Mouse (Mus musculus) spleen, adult 2 months (tissue): ENCODE measurements around the gene Ahdc1. TPM values are rescaled to one million over a fixed set of nuclear protein-coding genes. Genes with fewer than 3 reads are reported as not detected.

Source experiments
- DNase-seq, 2 experiments: peaks; one replicate each; pipeline versions ENCODE4 v3.0.0 to v3.0.0-alpha.2; 2012 to 2021; ENCODE audit warnings: low spot score in 2 of 2, low read depth in 1 of 2
- H3K27ac ChIP-seq: fragments of 200-500 bp; 2 replicates; pipeline ENCODE4 v1.5.1; 2012; ENCODE audit warnings: low read length, inconsistent platforms; ENCODE audit not compliant: insufficient read depth
- H3K27me3 ChIP-seq: fragments of 200-500 bp; 2 replicates; pipeline ENCODE4 v1.6.1; 2012; ENCODE audit warnings: mild to moderate bottlenecking, moderate library complexity, low read length, inconsistent platforms; ENCODE audit not compliant: control insufficient read depth, insufficient read depth
- H3K36me3 ChIP-seq: fragments of 200-500 bp; 2 replicates; pipeline ENCODE4 v1.6.1; 2012; ENCODE audit warnings: mild to moderate bottlenecking, low read length, inconsistent platforms; ENCODE audit not compliant: control insufficient read depth, insufficient read depth
- H3K4me1 ChIP-seq: fragments of 200-500 bp; 2 replicates; pipeline ENCODE4 v1.6.1; 2011; ENCODE audit warnings: inconsistent platforms; ENCODE audit not compliant: control insufficient read depth, insufficient read depth, insufficient read length
- H3K4me3 ChIP-seq: fragments of 200-500 bp; 2 replicates; pipeline ENCODE4 v1.5.1; 2011; ENCODE audit warnings: mild to moderate bottlenecking, inconsistent platforms; ENCODE audit not compliant: insufficient read depth, insufficient read length; ENCODE audit errors: extremely low read depth
- CTCF ChIP-seq: fragments of 200-500 bp; IDR thresholded peaks from 2 replicates; pipeline ENCODE4 v1.5.1; 2011; ENCODE audit warnings: mild to moderate bottlenecking, inconsistent platforms; ENCODE audit not compliant: insufficient read depth, insufficient read length, insufficient replicate concordance; ENCODE audit errors: extremely low read depth
- POLR2A ChIP-seq: fragments of 200-500 bp; IDR thresholded peaks from 2 replicates; pipeline ENCODE4 v1.6.1; 2011; ENCODE audit warnings: low read depth, low read length, inconsistent platforms
- WGBS: fragments of 180-500 bp; shearing (Covaris S2); methylation state at CpG from one replicate; pipeline ENCODE4 v1.1.7; 2018; 5-methylcytosine and 5-hydroxymethylcytosine counted together
- polyA plus RNA-seq: library from polyadenylated mRNA; depleted of rRNA; stranded (reverse); fragments of >200 nt; gene quantifications from 2 replicates; pipeline ENCODE4 v1.2.3, GENCODE M21; 2012; rRNA removed

The Ahdc1 gene
- polyA plus RNA-seq: 24.3 and 25.1 TPM in 2 replicates

GRCm38 (mm10) chr4:133011028-133011820 lies at the start of gene Ahdc1:
Gene Ahdc1 (plus strand): TSS chr4:133011260.
- peak; percentile 74 to 92 for DNase-seq
- H3K27me3 ChIP-seq: no peaks in the 10 kb centered on the region
- WGBS: under 1% methylated on average over 61 of the region's 66 CpGs
- peaks cover 15% of the 10 kb centered on the region for H3K4me1 ChIP-seq
- H3K36me3 ChIP-seq: no peaks in the 10 kb centered on the region
- peak within 1 kb of the TSS; percentile 91 for H3K27ac ChIP-seq
- TF ChIP-seq CTCF: no peak
- TF ChIP-seq POLR2A: peak; percentile 61
- peak within 1 kb of the TSS; percentile 81 for H3K4me3 ChIP-seq

- WGBS: 84% methylated on average over 5 of the region's 5 CpGs
- TF ChIP-seq CTCF (no peak), POLR2A (no peak)
- no peaks in the 10 kb centered on the region for H3K27me3 ChIP-seq
- H3K4me3 ChIP-seq: no peak overlapping the region
- no peaks in the 10 kb centered on the region for H3K36me3 ChIP-seq
- H3K4me1 ChIP-seq: peaks cover 32% of the 10 kb centered on the region
- DNase-seq: no peak
- peak overlapping the region; percentile 75 for H3K27ac ChIP-seq
Observed at GRCm38 (mm10) chr4:132961866-132962265, 49.2 kb upstream of the Ahdc1 start.

- H3K4me3 ChIP-seq: no peak overlapping the region
- no peak overlapping the region for H3K27ac ChIP-seq
- no peaks in the 10 kb centered on the region for H3K27me3 ChIP-seq
- peaks cover 32% of the 10 kb centered on the region for H3K4me1 ChIP-seq
- TF ChIP-seq CTCF (no peak), POLR2A (no peak)
- no peaks in the 10 kb centered on the region for H3K36me3 ChIP-seq
- DNase-seq: no peak
- 38% methylated on average over 4 of the region's 4 CpGs for WGBS
Observed at GRCm38 (mm10) chr4:132962628-132963027, 48.4 kb upstream of the Ahdc1 start.

GRCm38 (mm10) chr4:132963436-132963835 lies 47.6 kb upstream of the Ahdc1 start:
- 68% methylated on average over 2 of the region's 2 CpGs for WGBS
- Histone ChIP-seq H3K36me3 (no peaks in the 10 kb centered on the region), H3K27ac (peak overlapping the region; percentile 36; the same call in 1 of the 2 replicates), H3K27me3 (no peaks in the 10 kb centered on the region), H3K4me3 (no peak overlapping the region), H3K4me1 (peaks cover 32% of the 10 kb centered on the region)
- no peak for DNase-seq
- TF ChIP-seq POLR2A: no peak

GRCm38 (mm10) chr4:132964064-132964463 lies 47.0 kb upstream of the Ahdc1 start:
- Histone ChIP-seq H3K27ac (no peak overlapping the region), H3K4me1 (peaks cover 29% of the 10 kb centered on the region), H3K36me3 (no peaks in the 10 kb centered on the region), H3K4me3 (no peak overlapping the region), H3K27me3 (no peaks in the 10 kb centered on the region)
- DNase-seq: no peak
- WGBS: 81% methylated on average over 3 of the region's 3 CpGs
- TF ChIP-seq CTCF (no peak), POLR2A (no peak)

- 85% methylated on average over 5 of the region's 5 CpGs for WGBS
- Histone ChIP-seq H3K36me3 (no peaks in the 10 kb centered on the region), H3K4me3 (no peak overlapping the region), H3K4me1 (peaks cover 25% of the 10 kb centered on the region), H3K27me3 (no peaks in the 10 kb centered on the region), H3K27ac (no peak overlapping the region)
- DNase-seq: no peak
- TF ChIP-seq POLR2A (no peak), CTCF (no peak)
Observed at GRCm38 (mm10) chr4:132964473-132964872, 46.6 kb upstream of the Ahdc1 start.

- H3K4me1 ChIP-seq: peaks cover 21% of the 10 kb centered on the region
- DNase-seq: no peak
- no peaks in the 10 kb centered on the region for H3K36me3 ChIP-seq
- TF ChIP-seq CTCF: no peak
- TF ChIP-seq POLR2A: no peak
- no peak overlapping the region for H3K27ac ChIP-seq
- WGBS: 65% methylated on average over 6 of the region's 6 CpGs
- H3K27me3 ChIP-seq: no peaks in the 10 kb centered on the region
- no peak overlapping the region for H3K4me3 ChIP-seq
Observed at GRCm38 (mm10) chr4:132968105-132968938, 42.7 kb upstream of the Ahdc1 start.
